Mouse (Mus musculus) intestine, embryonic 15.5 days (tissue): Measurements from ENCODE around the gene Cd160. TPM values are rescaled to one million over a fixed set of nuclear protein-coding genes. Genes with fewer than 3 reads are reported as not detected.

ENCODE experiments used
- polyA plus RNA-seq: library from polyadenylated mRNA; unstranded; fragments of >200 nt; fragmentation: Nextera tagmentation; extraction: Ambion mirVana; gene quantifications from 2 replicates; pipeline ENCODE4 v1.2.1, GENCODE M21; 2015

The Cd160 gene
- polyA plus RNA-seq, 1 experiment from 2014 or later = 1.1 TPM

Other genes with a start within 250 kb of the Cd160 start
- gene Polr3gl, start 235.2 kb downstream of the Cd160 start, polyA plus RNA-seq = 26.5 and 31.3 TPM in 2 replicates
- gene Ankrd34a, start 232.7 kb downstream of the Cd160 start, polyA plus RNA-seq = 1.9 and 2.3 TPM in 2 replicates
- 4.8 and 5.7 TPM in 2 replicates for gene Lix1l, start 228.2 kb downstream of the Cd160 start, polyA plus RNA-seq
- 113 and 118 TPM in 2 replicates for gene Rbm8a, start 199.4 kb downstream of the Cd160 start, polyA plus RNA-seq
- gene Pex11b, start 194.0 kb downstream of the Cd160 start, polyA plus RNA-seq = 42.2 TPM in 2 replicates
- 0.08 TPM in 1 of 2 replicates, not detected in the other for gene Gm42957, start 193.9 kb downstream of the Cd160 start, polyA plus RNA-seq
- gene Itga10, start 183.8 kb downstream of the Cd160 start, polyA plus RNA-seq = 0.43 and 0.49 TPM in 2 replicates
- 0.48 and 0.49 TPM in 2 replicates for gene Ankrd35, start 159.2 kb downstream of the Cd160 start, polyA plus RNA-seq
- 37.1 and 37.2 TPM in 2 replicates for gene Pias3, start 133.0 kb downstream of the Cd160 start, polyA plus RNA-seq
- 5.7 and 5.9 TPM in 2 replicates for gene Nudt17, start 120.8 kb downstream of the Cd160 start, polyA plus RNA-seq
- gene Polr3c, start 101.7 kb downstream of the Cd160 start, polyA plus RNA-seq = 36.5 and 39.3 TPM in 2 replicates
- gene Rnf115, start 101.7 kb downstream of the Cd160 start, polyA plus RNA-seq = 41.6 and 46.1 TPM in 2 replicates
- 16.0 and 19.9 TPM in 2 replicates for gene Pdzk1, start 67 bp downstream of the Cd160 start, polyA plus RNA-seq
- gene Gja5, start 75.3 kb upstream of the Cd160 start, polyA plus RNA-seq = 14.8 and 16.4 TPM in 2 replicates
- gene Gpr89, start 76.0 kb upstream of the Cd160 start, polyA plus RNA-seq = 74.3 and 75.0 TPM in 2 replicates
- gene Gja8, start 96.7 kb upstream of the Cd160 start, polyA plus RNA-seq = 0.01 and 0.03 TPM in 2 replicates